Mouse (Mus musculus) megakaryocyte, embryonic 14.5 days (primary cell): ENCODE measurements around the gene Srcap.

ENCODE experiments used
- FLI1 ChIP-seq: IDR thresholded peaks from 2 replicates; pipeline ENCODE4 v1.6.1; 2012; ENCODE audit warnings: low read length, inconsistent platforms, mixed read lengths
- GATA1 ChIP-seq: IDR thresholded peaks from 3 replicates; pipeline ENCODE4 v1.6.1; 2012; ENCODE audit warnings: mixed read lengths, low read length, inconsistent platforms, borderline replicate concordance

- TF ChIP-seq GATA1, result no peak
- TF ChIP-seq FLI1, result no peak
Observed at GRCm38 (mm10) chr7:127508291-127508690, 3.5 kb upstream of the Srcap start.
